Mouse (Mus musculus) left cerebral cortex, postnatal 14 days (tissue): Measurements from ENCODE around the gene Gfer. TPM values are rescaled to one million over a fixed set of nuclear protein-coding genes. Genes with fewer than 3 reads are reported as not detected.

ENCODE experiments used
- DNase-seq, 2 experiments: peaks; one replicate each; pipeline ENCODE4 v3.0.0; 2021 to 2022; ENCODE audit warnings: low spot score in 2 of 2, mixed read lengths in 1 of 2
- intact Hi-C: fragments of 180-260 bp; cut with DNase I; formaldehyde crosslinking; loops from one replicate; pipeline ENCODE4 v1.15.1; 2025
- total RNA-seq, 2 experiments: library from RNA; stranded (reverse); gene quantifications; 2 replicates each; pipeline ENCODE4 v1.2.3; 2021

Gfer gene
- total RNA-seq, 2 experiments from 2014 or later, result 19.0 to 19.1 TPM

GRCm38 (mm10) chr17:24654969-24655368 lies 41.0 kb downstream of the Gfer start:
- intact Hi-C loops, result loop anchor here (5.0 kb wide), 1 partner anchor 113 kb away; no protein-coding TSS in a partner anchor
- DNase-seq, result no peak

- DNase-seq, result peak; percentile 47 to 70
- intact Hi-C loops, result loop anchor here (5.0 kb wide), 1 partner anchor 112 kb away; no protein-coding TSS in a partner anchor
These were observed 41.8 kb downstream of the Gfer start for GRCm38 (mm10) chr17:24653967-24654710.

- no peak for DNase-seq
- intact Hi-C loops, result loop anchor here (5.0 kb wide), 1 partner anchor 110 kb away; no protein-coding TSS in a partner anchor
These were observed 44.1 kb downstream of the Gfer start for GRCm38 (mm10) chr17:24651835-24652234.

- no peak for DNase-seq
- intact Hi-C loops, result loop anchor here (5.0 kb wide), 1 partner anchor 108 kb away; no protein-coding TSS in a partner anchor
These were observed 45.2 kb downstream of the Gfer start for GRCm38 (mm10) chr17:24650766-24651165.

- peak in 1 of 2 experiments; percentile 30 for DNase-seq
- intact Hi-C loops, result loop anchor here (5.0 kb wide), 1 partner anchor 108 kb away; no protein-coding TSS in a partner anchor
These were observed 45.8 kb downstream of the Gfer start, which contains the start of gene Slc9a3r2 for GRCm38 (mm10) chr17:24650070-24650616. Gene Slc9a3r2 (minus strand): TSS chr17:24650327.

DNA sequence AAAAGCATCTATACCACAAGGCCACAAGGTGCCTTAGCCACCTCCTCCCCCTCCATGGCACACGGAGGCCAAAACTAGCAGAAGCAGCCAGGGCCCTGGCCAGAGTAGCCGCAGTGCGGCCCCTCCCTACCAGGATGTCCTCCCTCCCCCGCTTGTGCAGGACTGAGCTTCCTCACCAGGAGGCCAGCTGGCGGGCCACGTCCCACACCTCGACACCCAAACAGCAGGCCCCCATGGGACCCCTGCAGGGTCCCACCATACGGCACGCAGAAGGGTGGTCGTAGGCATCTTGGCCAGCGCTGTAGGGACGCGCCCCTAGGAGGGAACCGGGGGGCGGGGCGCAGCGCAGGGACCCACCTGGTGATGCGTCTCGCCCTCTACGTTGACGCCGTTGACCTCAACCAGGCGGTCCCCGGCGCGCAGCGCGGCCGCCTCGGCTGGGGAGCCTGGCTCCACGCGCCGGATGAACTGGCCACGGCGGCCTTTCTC lies 46.3 kb downstream of the Gfer start:
- no peak for DNase-seq
- intact Hi-C loops, result loop anchor here (5.0 kb wide), 1 partner anchor 107 kb away; no protein-coding TSS in a partner anchor

DNA sequence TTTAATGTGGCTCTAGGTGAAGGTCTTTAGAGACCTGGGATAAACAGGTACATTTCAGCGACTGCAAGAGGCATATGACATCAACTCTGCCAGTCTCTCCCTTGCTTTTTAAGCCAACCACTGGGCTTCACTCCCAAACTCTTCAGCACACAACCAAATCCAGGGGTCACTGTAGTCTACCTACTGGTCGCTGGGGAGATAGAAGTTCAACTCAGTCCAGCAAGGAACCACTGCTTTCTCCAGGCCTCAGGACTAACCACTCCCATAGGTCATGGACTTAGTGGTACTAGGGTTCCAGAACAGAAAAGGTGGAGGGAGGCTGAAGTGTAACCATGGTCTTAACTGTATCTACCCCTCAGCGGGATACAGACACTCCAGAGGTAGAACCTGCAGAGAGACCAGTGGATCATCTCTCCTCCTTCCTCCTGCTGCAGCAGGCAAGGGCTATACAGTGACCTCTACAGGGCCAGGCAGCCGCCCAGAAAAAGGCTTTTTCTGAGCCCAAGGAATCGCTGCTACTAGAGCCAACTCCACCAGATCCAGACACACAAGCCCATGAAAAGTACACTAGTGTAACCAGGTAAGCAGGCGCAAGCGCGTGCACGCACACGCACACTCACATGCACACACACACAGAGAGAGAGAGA lies 47.1 kb downstream of the Gfer start:
- DNase-seq, result no peak
- intact Hi-C loops, result no loop called here

GRCm38 (mm10) chr17:24647493-24647892 lies 48.5 kb downstream of the Gfer start:
- intact Hi-C loops, result no loop called here
- no peak for DNase-seq

DNA sequence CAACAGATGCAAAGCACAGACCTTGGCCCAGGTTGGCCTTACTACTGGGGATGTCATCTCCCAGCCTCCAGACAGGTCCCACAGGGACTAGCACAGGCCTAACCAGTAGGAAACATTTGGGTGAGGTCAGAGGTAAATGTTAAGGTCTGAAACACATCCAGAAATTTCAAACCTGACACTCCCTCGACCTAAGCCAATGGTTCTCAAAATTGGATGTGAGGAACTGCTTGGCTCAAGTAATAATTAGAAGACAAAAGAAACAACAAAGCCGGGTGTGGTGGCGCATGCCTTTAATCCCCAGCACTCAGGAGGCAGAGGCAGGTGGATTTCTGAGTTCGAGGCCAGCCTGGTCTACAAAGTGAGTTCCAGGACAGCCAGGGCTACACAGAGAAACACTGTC lies 49.6 kb downstream of the Gfer start:
- intact Hi-C loops, result no loop called here
- no peak for DNase-seq

GRCm38 (mm10) chr17:24645916-24646315 lies 50.0 kb downstream of the Gfer start:
- no peak for DNase-seq
- intact Hi-C loops, result no loop called here

- no peak for DNase-seq
- intact Hi-C loops, result no loop called here
These were observed 50.9 kb downstream of the Gfer start for GRCm38 (mm10) chr17:24644875-24645721.

DNA sequence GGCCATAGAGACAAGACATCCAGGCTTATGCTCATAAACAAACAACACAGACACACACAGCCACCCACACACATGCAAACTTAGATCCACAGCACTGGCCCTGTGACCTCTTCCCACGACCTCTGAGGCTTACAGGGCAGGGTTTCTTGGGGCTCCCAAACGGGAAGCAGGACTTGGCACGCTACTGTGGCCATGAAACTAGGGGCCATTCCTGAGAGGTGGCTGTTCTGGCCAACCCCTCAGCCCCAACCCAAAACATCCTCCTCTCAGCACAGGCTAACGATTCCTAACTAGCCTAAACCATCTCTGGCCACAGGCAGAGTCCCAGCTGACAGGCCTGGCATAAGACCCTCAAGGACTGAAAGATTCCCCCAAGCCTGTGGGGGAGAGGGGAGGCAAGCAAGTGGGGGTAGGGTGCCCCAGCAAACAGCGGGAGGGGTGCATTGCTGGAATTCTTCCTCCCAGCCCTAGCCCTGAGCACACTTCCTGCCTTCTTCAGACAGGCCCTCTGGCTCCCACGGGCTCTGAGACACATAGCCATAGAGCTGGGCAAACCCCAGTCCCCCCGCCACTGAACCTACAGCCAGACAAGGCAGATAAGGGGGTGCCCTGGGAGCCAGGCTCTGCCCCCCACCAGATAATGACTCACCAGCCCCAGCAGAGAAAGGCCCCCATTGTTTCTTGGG lies 51.8 kb downstream of the Gfer start:
- intact Hi-C loops, result no loop called here
- DNase-seq, result no peak

Other genes starting within 250 kb of the Gfer start
- gene E4f1, start 225.8 kb downstream of the Gfer start, total RNA-seq, result 10 to 100 TPM; 31.2 to 33.1 TPM
- 10 to 100 TPM; 70.6 to 74.9 TPM for gene Pgp, start 225.8 kb downstream of the Gfer start, total RNA-seq
- 1 to 10 TPM; 1.7 to 1.8 TPM for gene Bricd5, start 222.3 kb downstream of the Gfer start, total RNA-seq
- 10 to 100 TPM; 32.3 to 36.9 TPM for gene Mlst8, start 217.1 kb downstream of the Gfer start, total RNA-seq
- 100 to 1,000 TPM; 134 to 145 TPM for gene Caskin1, start 207.6 kb downstream of the Gfer start, total RNA-seq
- gene Traf7, start 168.2 kb downstream of the Gfer start, total RNA-seq, result 10 to 100 TPM; 86.8 to 91.7 TPM
- gene Rab26, start 161.9 kb downstream of the Gfer start, total RNA-seq, result 10 to 100 TPM; 36.2 to 40.4 TPM
- 10 to 100 TPM; 68.6 to 78.7 TPM for gene Pkd1, start 146.3 kb downstream of the Gfer start, total RNA-seq
- 100 to 1,000 TPM; 122 to 130 TPM for gene Tsc2, start 63.5 kb downstream of the Gfer start, total RNA-seq
- gene Nthl1, start 63.5 kb downstream of the Gfer start, total RNA-seq, result 1 to 10 TPM; 4.4 to 5.0 TPM
- 10 to 100 TPM; 52.6 to 53.0 TPM for gene Slc9a3r2, start 45.8 kb downstream of the Gfer start, total RNA-seq
- 1 to 10 TPM in 1 of 2 experiments, under 1 TPM in 1; 0.95 to 1.4 TPM for gene Npw, start 37.7 kb downstream of the Gfer start, total RNA-seq
- gene Zfp598, start 26.5 kb downstream of the Gfer start, total RNA-seq, result 10 to 100 TPM; 37.9 to 39.3 TPM
- 100 to 1,000 TPM; 228 to 245 TPM for gene Syngr3, start 6.2 kb downstream of the Gfer start, total RNA-seq
- gene Noxo1, start 78 bp upstream of the Gfer start, total RNA-seq, result 1 to 10 TPM; 2.5 to 3.6 TPM
- gene Tbl3, start 11.5 kb upstream of the Gfer start, total RNA-seq, result 10 to 100 TPM; 28.5 to 29.2 TPM
- not detected for gene Rnf151, start 21.9 kb upstream of the Gfer start, total RNA-seq
- gene Rps2, start 22.0 kb upstream of the Gfer start, total RNA-seq, result 100 to 1,000 TPM; 492 to 494 TPM
- gene Ndufb10, start 28.3 kb upstream of the Gfer start, total RNA-seq, result 100 to 1,000 TPM; 184 to 189 TPM
- under 1 TPM; 0.35 to 0.38 TPM for gene Rpl3l, start 31.7 kb upstream of the Gfer start, total RNA-seq
- 10 to 100 TPM; 38.4 to 38.7 TPM for gene Msrb1, start 40.5 kb upstream of the Gfer start, total RNA-seq
- gene Hs3st6, start 56.8 kb upstream of the Gfer start, total RNA-seq, result under 1 TPM; 0.31 to 0.59 TPM
- gene Meiob, start 108.1 kb upstream of the Gfer start, total RNA-seq, result not detected
- 100 to 1,000 TPM; 120 to 135 TPM for gene Hagh, start 144.0 kb upstream of the Gfer start, total RNA-seq
- gene Fahd1, start 154.2 kb upstream of the Gfer start, total RNA-seq, result 10 to 100 TPM; 15.8 to 19.4 TPM
- gene Igfals, start 169.8 kb upstream of the Gfer start, total RNA-seq, result not detected
- gene Nubp2, start 190.2 kb upstream of the Gfer start, total RNA-seq, result 10 to 100 TPM; 35.7 to 37.4 TPM
- gene Spsb3, start 190.5 kb upstream of the Gfer start, total RNA-seq, result 10 to 100 TPM; 53.5 to 55.5 TPM
- 10 to 100 TPM; 58.1 to 61.6 TPM for gene Eme2, start 198.9 kb upstream of the Gfer start, total RNA-seq
- gene Mrps34, start 199.0 kb upstream of the Gfer start, total RNA-seq, result 10 to 100 TPM; 67.5 to 73.1 TPM
- gene Nme3, start 200.3 kb upstream of the Gfer start, total RNA-seq, result 10 to 100 TPM; 40.3 to 44.6 TPM
- 100 to 1,000 TPM; 315 to 321 TPM for gene Mapk8ip3, start 240.8 kb upstream of the Gfer start, total RNA-seq